Mouse (Mus musculus): ENCODE results near the gene Clmn.

Gene Clmn

GRCm38 (mm10) chr12:104864439-104865165 is at the start of gene Clmn:
Clmn (minus strand) TSS chr12:104865076.
- DNase-seq, result peak; percentile 65

- DNase-seq, result no peak
Observed at GRCm38 (mm10) chr12:104912990-104913389, 48.1 kb upstream of the Clmn start.

- no peak for DNase-seq
Observed at GRCm38 (mm10) chr12:104912281-104912933, 47.5 kb upstream of the Clmn start.

DNA sequence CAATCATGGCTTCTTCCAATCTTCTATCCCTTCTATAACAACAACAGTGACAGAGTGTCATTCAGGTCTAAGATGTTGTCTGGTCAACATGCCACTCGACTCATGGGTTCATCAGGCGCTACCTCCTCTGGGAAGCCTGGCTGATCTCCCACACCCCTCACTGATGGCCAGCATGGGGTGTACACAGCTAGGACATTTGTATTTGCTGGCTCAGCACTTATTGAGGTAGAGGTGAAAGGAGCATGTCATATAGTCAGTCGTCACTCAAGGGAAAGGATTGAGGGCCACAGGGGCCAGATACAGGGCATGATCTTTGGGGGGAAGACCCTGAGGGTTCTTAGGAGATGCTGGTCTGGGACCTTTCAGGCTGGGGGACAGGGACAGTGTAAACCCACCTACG is 44.9 kb upstream of the Clmn start:
- DNase-seq, result no peak

DNA sequence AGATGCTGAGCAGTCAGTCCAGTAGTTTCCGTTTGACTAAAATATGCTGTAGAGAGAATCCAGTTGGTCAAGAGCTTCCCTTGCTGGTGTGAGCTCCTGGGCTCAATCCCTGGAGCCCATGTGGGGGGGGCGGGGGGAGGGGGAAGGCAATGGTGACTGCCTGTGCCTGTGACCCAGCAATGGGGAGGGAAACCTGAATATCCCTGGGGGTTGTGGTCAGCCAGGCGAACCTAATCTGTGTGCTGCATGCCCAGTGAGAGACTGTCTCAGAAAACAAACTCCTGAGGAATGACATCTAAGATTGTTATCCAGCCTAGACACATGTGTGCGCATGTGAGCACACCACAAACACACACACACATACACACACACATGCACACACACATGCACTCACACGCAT is 44.1 kb upstream of the Clmn start:
- no peak for DNase-seq

DNA sequence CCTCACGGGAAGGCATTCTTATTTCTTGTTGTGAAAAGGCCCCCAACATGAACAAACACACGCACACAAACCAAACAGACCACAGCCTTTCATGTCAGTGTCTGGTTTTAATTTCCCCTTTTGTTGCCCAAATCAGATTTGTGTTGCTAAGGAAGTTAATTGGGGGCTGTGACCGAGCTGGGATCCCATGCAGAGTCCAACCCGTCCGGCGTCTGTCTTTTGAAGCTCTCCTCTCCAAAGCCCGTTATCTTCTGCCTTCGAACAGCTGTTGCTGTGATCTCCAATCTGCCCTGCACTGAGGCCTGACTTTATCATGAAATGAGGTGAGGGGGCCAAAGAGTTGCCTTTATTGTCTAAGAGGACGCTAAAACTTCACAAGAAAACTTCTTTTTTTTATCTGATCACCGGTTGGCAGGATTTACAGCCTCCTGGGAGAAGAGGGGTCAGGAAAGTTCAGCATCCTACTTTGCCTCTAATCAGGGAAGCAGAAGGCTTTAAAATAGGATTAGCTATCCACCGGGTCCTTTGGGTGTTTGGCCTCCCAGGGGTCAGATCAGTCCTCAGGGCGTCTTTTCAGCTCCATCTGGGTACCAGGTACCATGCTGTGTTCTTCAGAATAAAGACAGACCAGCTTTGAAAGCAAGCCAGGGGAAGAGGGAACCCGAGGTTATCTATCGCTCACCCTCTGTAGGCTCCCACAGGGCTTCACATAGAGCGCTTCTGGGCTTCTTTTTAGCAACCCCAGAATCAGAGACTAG is 43.3 kb upstream of the Clmn start:
- peak; percentile 55 for DNase-seq

DNA sequence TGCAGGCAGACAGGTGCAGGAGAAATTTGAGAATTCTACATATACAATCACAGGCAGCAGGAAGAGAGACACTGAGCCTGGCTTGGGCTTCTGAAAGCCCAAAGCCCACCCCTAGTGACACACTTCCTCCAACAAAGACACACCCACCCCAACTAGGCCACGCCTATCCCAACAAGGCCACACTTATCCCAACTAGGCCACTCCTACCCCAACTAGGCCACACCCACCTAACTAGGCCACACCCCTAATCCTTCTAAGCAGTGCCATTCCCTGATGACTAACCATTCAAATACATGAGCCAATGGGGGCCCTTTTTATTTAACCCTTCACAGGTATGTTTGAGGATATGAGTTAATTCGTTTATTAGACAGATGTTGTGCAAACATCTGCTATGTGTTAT is 42.3 kb upstream of the Clmn start:
- no peak for DNase-seq

- peak; percentile 58 for DNase-seq
Observed at GRCm38 (mm10) chr12:104904138-104904537, 39.3 kb upstream of the Clmn start.

DNA sequence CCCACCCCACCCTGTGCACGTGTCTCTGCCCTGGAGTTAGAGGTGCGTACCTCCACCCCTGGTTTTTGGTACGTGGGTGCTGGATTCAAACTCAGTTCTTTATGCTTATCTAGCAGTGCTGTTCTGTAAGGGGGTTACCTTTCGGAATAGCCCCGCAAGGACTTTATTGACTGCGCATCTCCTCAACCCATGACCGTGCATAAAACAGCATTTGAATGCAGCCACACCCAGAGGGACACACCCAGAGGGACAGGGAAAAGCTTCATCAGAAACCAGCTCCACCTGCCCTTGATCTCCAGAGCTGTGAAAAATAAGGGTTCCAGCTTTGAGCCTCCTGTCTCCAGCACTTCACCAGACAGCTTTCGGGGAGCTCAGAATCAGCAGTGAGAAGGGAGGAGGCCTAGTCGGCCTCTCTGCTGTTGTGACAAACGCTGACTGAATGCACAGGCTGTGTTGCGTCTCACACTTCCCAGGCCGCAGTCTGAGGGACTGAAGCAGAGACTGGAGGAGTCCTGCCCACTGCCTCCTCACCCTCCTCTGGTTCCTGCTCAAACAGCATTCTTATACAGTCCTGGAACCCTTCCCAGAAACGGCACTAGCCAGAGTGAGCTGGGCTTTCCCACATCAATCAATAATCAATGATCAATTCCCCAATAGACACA is 37.6 kb upstream of the Clmn start:
- DNase-seq, result no peak

DNA sequence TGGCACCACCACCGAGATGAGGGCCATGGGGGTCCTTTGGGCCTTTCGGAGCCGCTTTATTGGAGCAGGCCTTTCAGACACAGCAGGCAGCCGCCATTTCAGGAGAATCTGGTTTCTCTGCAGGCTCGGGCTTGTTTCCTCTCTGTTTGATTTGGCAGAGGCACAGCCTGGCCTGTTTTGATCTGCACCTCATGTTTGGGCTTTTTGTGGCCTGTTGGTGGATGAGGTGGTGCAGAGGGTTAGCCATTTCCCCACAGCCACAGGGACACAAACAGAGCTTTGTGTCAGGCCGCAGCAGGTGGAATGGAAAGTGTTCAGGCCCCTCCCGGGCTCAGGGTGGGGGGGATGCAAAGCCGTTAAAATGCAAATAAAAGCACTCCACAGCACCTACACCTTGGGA is 36.4 kb upstream of the Clmn start:
- DNase-seq, result no peak

DNA sequence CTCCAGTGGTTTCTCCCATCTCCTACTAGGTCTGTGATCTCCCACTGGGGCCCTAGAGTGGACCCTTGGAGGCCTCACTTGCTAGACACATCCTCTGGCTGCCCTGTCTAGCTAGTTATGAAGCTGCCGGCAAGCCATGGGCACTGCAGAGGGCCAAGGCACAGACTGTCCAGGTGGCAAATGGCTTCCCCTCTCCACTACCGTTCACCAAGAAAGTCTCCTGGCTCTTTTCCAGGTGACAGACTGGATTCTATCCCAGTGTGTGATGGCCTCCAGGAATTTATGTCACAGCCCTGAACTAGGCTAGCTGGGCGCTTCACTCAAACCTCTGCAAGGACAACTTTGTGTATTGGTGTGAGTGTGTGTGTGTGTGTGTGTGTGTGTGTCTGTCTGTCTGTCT is 35.0 kb upstream of the Clmn start:
- no peak for DNase-seq

DNA sequence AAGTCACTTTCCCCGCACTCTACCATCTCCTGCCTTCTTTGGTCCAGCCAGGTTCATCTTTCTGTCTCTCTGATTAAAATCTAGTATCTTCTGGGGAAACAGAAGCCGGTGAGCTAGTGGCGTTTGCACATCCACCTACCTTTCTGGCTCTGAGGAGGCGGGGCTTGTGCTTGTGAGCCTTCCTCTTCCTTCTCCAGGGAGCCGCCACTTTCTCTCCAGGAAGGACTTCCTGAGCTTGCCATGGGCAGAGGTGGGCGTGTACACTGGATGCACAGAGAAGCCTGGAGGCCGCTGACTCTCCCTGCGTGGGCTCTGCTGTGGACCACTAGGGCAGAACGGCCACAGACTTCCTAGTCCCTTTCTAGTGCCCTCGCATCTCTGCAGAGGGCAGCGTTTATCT is 34.3 kb upstream of the Clmn start:
- no peak for DNase-seq

- DNase-seq, result no peak
Observed at GRCm38 (mm10) chr12:104898718-104899117, 33.8 kb upstream of the Clmn start.

GRCm38 (mm10) chr12:104897051-104897618 is 32.3 kb upstream of the Clmn start:
- peak; percentile 51 for DNase-seq

GRCm38 (mm10) chr12:104896640-104897039 is 31.8 kb upstream of the Clmn start:
- peak; percentile 44 for DNase-seq

DNA sequence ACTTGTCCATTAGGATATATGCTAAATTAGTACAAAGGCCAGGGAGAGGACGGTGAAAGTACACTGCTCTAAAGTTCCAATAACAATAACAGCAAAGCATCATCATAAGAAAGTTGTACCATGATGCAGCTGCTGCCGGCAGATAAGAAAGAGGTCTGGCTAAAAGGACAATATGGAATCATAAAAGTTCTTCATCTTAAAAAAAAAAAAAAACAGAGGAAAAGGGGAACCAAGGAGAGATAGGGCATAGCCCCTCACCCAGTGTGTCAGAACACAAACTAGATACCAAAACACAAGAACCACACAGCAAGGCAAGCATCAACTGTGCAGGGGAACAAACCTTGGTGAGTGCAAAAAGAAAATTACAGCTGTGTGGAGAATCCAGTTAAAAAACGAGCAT is 27.4 kb upstream of the Clmn start:
- DNase-seq, result no peak

- DNase-seq, result no peak
Observed at GRCm38 (mm10) chr12:104890066-104890465, 25.2 kb upstream of the Clmn start.

DNA sequence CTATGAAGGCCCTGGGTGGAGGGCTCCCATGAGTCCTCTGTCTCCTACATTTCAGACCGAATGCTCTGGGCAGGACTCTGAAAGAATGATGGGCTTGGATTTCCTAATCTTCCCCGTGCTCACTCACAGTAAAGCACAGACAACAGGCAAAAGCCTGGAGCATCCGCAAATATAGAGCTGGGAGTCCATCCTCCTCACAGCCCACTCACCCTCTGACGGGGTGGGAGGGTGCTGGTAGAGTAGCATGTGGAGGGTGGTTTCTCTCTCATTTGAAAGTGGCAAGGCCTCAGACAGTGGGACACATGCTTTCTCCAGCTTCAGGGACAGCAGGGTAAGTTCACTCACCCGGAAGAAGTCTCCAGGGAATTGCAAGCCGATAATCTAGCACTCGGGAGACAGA is 21.2 kb upstream of the Clmn start:
- DNase-seq, result no peak

GRCm38 (mm10) chr12:104882533-104882932 is 17.7 kb upstream of the Clmn start:
- DNase-seq, result no peak

GRCm38 (mm10) chr12:104882061-104882460 is 17.2 kb upstream of the Clmn start:
- no peak for DNase-seq

- no peak for DNase-seq
Observed at GRCm38 (mm10) chr12:104881518-104882060, 16.7 kb upstream of the Clmn start.

DNA sequence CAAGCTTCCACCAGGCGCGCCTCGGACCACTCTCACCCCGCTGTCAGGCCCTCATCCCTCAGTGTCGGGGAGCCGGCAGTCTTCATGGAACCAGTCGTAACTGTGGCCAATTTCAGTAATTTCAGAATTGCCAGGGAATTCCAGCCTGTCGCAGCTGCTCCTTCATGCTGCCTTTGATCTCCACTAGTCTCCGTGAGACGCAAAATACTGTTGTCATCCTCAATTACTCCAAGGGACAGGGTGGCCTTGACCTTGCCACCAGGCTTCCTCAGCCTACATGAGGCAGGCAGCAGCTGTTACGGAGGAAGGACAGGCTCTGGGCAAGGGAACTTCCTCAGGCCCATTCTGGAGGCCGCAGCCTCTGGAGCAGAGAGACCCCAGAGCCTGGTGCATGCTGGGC is 15.5 kb upstream of the Clmn start:
- no peak for DNase-seq

DNA sequence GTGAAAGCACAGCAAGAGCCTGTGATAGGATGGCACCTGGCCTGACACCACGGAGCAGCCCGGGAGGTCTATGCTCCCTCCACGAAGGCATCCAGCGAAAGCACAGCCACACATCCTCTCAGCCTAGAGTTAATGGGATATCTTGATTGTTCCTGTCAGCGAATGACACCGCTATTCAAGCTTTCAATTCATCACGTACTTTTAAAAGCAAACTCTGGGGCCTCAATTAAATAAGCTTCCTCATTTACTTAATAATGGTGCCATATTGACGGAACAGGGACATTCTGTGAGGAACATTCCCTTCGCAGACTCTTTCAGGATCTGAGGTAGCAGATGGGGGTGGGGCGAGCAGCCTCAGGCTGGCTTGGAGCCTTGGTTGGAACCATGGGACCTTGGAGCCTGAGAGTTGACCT is 14.7 kb upstream of the Clmn start:
- DNase-seq, result no peak

Data from embryo, embryonic 11 days (tissue).